Mouse (Mus musculus) stomach, postnatal 0 days (tissue): ENCODE data around the gene Zfp112. TPM values are rescaled to one million over a fixed set of nuclear protein-coding genes. Genes with fewer than 3 reads are reported as not detected.
"Not testable (repeated sequence)": the region's sequence is repeated elsewhere in the genome, so short reads cannot be mapped to it uniquely, and the experiment has no call there.

Experiments
- ATAC-seq: fragments of 200-750 bp; cut with Nextera tagmentation; 2 replicates; pipeline ENCODE4 v1.8.0; 2017; ENCODE audit not compliant: low FRiP score, low TSS enrichment
- DNase-seq: peaks from one replicate; pipeline ENCODE4 v3.0.0-alpha.2; 2016; ENCODE audit warnings: low spot score
- H3K27ac ChIP-seq: fragments of 300-500 bp; sonication (generic); replicated peaks from 2 replicates; pipeline ENCODE4 v1.5.1; 2014; ENCODE audit warnings: mild to moderate bottlenecking, control low read depth
- H3K27me3 ChIP-seq: fragments of 300-500 bp; sonication (generic); 2 replicates; pipeline ENCODE4 v1.6.1; 2014; ENCODE audit warnings: low read length; ENCODE audit not compliant: control insufficient read depth, insufficient read depth
- H3K36me3 ChIP-seq: fragments of 300-500 bp; sonication (generic); 2 replicates; pipeline ENCODE4 v1.6.1; 2014; ENCODE audit warnings: low read length, mixed read lengths; ENCODE audit not compliant: control insufficient read depth, insufficient read depth
- H3K4me1 ChIP-seq: fragments of 300-500 bp; sonication (generic); replicated peaks from 2 replicates; pipeline ENCODE4 v1.6.1; 2014; ENCODE audit warnings: antibody characterized with exemption; ENCODE audit not compliant: control insufficient read depth, insufficient read depth
- H3K4me2 ChIP-seq: fragments of 300-500 bp; sonication (generic); replicated peaks from 2 replicates; pipeline ENCODE4 v1.6.1; 2014; ENCODE audit warnings: low read depth, mild to moderate bottlenecking, control low read depth, moderate library complexity
- H3K4me3 ChIP-seq: fragments of 300-500 bp; sonication (generic); 2 replicates; pipeline ENCODE4 v1.5.1; 2014; ENCODE audit warnings: low read depth, low read length, control low read depth
- H3K9ac ChIP-seq: fragments of 300-500 bp; sonication (generic); 2 replicates; pipeline ENCODE4 v1.6.1; 2014; ENCODE audit warnings: mild to moderate bottlenecking, low read length, control low read depth, mixed read lengths
- H3K9me3 ChIP-seq: fragments of 300-500 bp; sonication (generic); 2 replicates; pipeline ENCODE4 v1.6.1; 2016; ENCODE audit warnings: low read length; ENCODE audit not compliant: control insufficient read depth
- CTCF ChIP-seq: IDR thresholded peaks from 2 replicates; pipeline ENCODE4 v1.5.1; 2016; ENCODE audit warnings: antibody characterized with exemption, low read depth, mild to moderate bottlenecking, moderate library complexity
- EP300 ChIP-seq: optimal IDR thresholded peaks from 2 replicates; pipeline ENCODE3; 2016; ENCODE audit warnings: antibody characterized with exemption
- WGBS: fragments of 180-500 bp; shearing (Covaris S2); extraction: QIAGEN DNeasy Blood & Tissue Kit; methylation state at CpG from one replicate; pipeline ENCODE4 v1.1.7; 2014; 5-methylcytosine and 5-hydroxymethylcytosine counted together
- polyA plus RNA-seq: library from polyadenylated mRNA; unstranded; fragments of >200 nt; fragmentation: Nextera tagmentation; extraction: Ambion mirVana; gene quantifications from 2 replicates; pipeline ENCODE4 v1.2.1, GENCODE M21; 2015

Zfp112 gene
- 2.2 and 3.4 TPM in 2 replicates for polyA plus RNA-seq

GRCm38 (mm10) chr7:24112156-24112856 lies at the start of gene Zfp112:
Zfp112 (plus strand) TSS chr7:24112314.
- under 1% methylated on average over 23 of the region's 23 CpGs for WGBS

GRCm38 (mm10) chr7:24074424-24074823 lies 37.7 kb upstream of the Zfp112 start:
- H3K27me3 ChIP-seq, H3K9me3 ChIP-seq, H3K9ac ChIP-seq, H3K4me3 ChIP-seq, H3K36me3 ChIP-seq, DNase-seq, ATAC-seq, H3K4me1 ChIP-seq, H3K27ac ChIP-seq, H3K4me2 ChIP-seq: not testable (repeated sequence)
- WGBS = 17% methylated on average over 1 of the region's 1 CpGs

More at GRCm38 (mm10) chr7:24112156-24112856, at the start of gene Zfp112:
- TF ChIP-seq EP300 (no peak), CTCF (no peak)
- DNase-seq (peak; percentile 88), ATAC-seq (peak; percentile 97)
- H3K4me2 ChIP-seq = peak within 1 kb of the TSS; percentile 86
- H3K27ac ChIP-seq = peak within 1 kb of the TSS; percentile 86
- H3K9me3 ChIP-seq = peaks cover 11% of the 10 kb centered on the region
- H3K4me3 ChIP-seq = peak within 1 kb of the TSS; percentile 74
- 0 out of 2 replicates have a peak, but pooled peaks cover 2% of the 10 kb centered on the region for H3K36me3 ChIP-seq
- peak within 1 kb of the TSS; percentile 76 for H3K9ac ChIP-seq
- no peaks in the 10 kb centered on the region for H3K27me3 ChIP-seq
- H3K4me1 ChIP-seq = no peaks in the 10 kb centered on the region; the same call in 1 of the 2 replicates

- Histone ChIP-seq H3K4me2 (peak within 1 kb of the TSS; percentile 61), H3K9me3 (no peaks in the 10 kb centered on the region), H3K27me3 (no peaks in the 10 kb centered on the region), H3K4me3 (peak within 1 kb of the TSS; percentile 87), H3K36me3 (no peaks in the 10 kb centered on the region; the same call in 1 of the 2 replicates), H3K27ac (peak within 1 kb of the TSS; percentile 81), H3K4me1 (peaks cover 2% of the 10 kb centered on the region; the same call in 1 of the 2 replicates), H3K9ac (peak within 1 kb of the TSS; percentile 76)
- ATAC-seq (peak; percentile 99), DNase-seq (peak; percentile 95)
- TF ChIP-seq CTCF = no peak
- TF ChIP-seq EP300 = no peak
- WGBS = 24% methylated on average over 44 of the region's 44 CpGs
Measured at GRCm38 (mm10) chr7:24081634-24082431, 30.3 kb upstream of the Zfp112 start, which contains the start of gene Zfp180. Zfp180 (plus strand) TSS chr7:24081924.

DNA sequence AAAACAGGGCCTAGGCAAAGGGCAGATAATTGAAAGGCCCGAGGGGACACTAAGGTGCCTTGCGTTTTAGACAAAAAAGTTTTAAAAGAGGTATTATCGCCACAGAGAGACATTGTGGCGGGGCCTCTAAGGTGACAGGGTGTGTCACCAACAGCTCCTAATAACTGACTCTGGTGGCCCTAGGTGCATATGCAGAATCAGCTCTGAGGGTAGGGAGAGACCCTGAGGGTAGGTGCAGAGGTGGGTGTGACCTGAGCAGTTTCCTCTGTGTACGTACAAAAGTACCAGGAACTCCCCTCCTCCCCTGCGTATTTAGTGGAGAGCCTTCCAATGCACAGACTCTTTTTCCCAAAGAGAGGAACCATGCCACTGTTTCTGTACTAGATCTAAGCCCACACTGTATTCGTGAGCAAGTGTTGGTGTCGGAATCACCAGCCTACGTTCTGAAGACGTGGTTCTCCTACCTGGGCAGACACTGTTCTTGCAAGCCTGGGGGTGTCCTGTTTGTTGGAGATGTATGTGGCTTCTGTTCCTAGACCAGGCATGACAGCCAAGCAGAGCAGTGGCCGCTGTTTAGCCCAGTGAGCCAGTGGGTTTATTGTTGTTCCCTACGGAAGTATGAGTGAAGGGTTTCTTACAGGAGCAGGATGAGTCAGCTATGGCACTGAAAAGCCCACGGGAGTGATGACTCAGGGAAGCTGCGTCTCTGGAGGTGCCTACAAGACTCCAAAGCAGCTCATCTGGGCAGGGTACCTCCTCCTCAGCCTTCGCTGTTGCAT lies 29.5 kb upstream of the Zfp112 start:
- no peaks in the 10 kb centered on the region for H3K9me3 ChIP-seq
- H3K27ac ChIP-seq = peak overlapping the region; percentile 81
- H3K4me1 ChIP-seq = peaks cover 2% of the 10 kb centered on the region; the same call in 1 of the 2 replicates
- peak overlapping the region; percentile 87 for H3K4me3 ChIP-seq
- TF ChIP-seq CTCF (no peak), EP300 (no peak)
- H3K4me2 ChIP-seq = peak overlapping the region; percentile 61
- ATAC-seq (no peak), DNase-seq (no peak)
- no peaks in the 10 kb centered on the region; the same call in 1 of the 2 replicates for H3K36me3 ChIP-seq
- H3K9ac ChIP-seq = peak overlapping the region; percentile 76
- H3K27me3 ChIP-seq = no peaks in the 10 kb centered on the region
- 28% methylated on average over 15 of the region's 15 CpGs for WGBS

DNA sequence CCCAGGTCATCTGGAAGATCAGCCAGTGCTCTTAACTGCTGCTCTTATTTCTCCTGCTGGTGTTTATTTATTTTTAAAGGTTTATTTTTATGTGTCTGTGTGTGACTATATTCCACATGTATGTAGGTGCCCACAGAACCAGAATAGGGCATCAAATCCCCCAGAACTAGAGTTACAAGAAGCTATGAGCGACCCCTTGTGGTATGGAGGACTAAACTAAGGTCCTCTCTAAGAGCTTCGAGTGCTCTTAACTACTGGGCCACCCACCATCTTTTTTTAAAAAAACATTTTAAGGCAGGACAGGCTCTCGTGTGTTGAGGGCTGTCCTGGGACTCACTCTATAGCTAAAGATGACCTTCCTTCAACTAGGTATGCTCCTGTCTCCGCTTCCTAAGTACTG lies 25.2 kb upstream of the Zfp112 start:
- Histone ChIP-seq H3K4me3 (no peak overlapping the region), H3K36me3 (no peaks in the 10 kb centered on the region; the same call in 1 of the 2 replicates), H3K4me2 (no peak overlapping the region), H3K9me3 (no peaks in the 10 kb centered on the region), H3K4me1 (peaks cover 2% of the 10 kb centered on the region; the same call in 1 of the 2 replicates), H3K27me3 (no peaks in the 10 kb centered on the region), H3K9ac (no peak overlapping the region), H3K27ac (no peak overlapping the region)
- DNase-seq = no peak
- no peak for TF ChIP-seq CTCF
- TF ChIP-seq EP300 = no peak
- ATAC-seq = no peak
- WGBS = 90% methylated on average over 4 of the region's 4 CpGs
